Mouse (Mus musculus): ENCODE measurements around the gene Adgrl3. TPM values are rescaled to one million over a fixed set of nuclear protein-coding genes. Genes with fewer than 3 reads are reported as not detected.

The Adgrl3 gene
- total and polyA plus RNA-seq, 3 experiments, result not detected

DNA sequence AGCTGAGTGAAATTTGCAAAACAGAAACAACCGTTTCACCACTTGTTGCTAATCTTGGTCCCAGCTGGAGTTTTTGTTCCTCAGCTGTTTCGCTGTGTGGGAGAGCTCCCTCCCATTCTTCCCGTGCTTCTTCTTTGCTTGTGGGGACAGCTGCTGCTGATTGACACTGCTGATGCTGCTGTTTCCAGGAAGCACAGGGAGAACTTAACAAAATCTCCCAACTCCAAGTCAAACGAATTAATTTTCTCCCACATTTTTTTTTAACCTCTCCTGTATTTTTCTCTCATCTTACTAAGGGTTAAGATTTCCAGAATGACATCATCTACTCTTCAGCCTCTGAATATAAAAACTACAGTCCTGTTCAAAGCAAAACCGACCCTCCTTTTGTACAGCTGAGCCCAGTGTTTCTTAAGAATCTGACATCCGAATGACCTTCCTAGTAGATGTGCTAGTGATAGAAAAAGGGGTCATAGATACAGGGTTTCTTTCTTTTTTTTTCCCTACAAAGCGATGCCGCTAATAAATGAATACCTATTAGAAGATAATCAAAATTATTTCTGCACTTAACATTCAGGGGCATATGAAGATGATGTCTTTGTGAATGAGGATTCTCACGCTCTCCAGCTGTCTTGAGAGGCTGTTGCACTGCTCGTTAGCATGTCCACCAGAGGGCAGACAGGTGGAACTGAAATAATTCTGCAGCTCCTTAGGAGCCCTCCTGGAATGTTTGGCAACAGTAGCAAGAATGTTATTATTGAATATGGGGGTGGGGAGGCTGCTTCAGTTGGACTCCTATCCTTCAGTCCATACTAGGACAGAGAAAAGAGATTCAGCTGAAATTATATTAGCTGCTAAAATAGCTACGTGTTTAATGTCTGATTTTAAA is 499.8 kb downstream of the Adgrl3 start:
- no peak for TF ChIP-seq USF2 (IDR thresholded peaks at IDR 0.05; ENCODE audit: borderline replicate concordance in 1 of 2, insufficient read depth in 1 of 2, low read depth in 1 of 2, low read length in 2 of 2)
- TF ChIP-seq ZC3H11A (IDR thresholded peaks at IDR 0.05; ENCODE audit: low read depth, low read length), result no peak
- TF ChIP-seq HCFC1 (IDR thresholded peaks at IDR 0.05; ENCODE audit: low read depth, low read length), result no peak
- no peak for TF ChIP-seq TAL1 (IDR thresholded peaks at IDR 0.05; ENCODE audit: low read length)
- TF ChIP-seq MAX (IDR thresholded peaks at IDR 0.05; ENCODE audit: low read length), result no peak
- no peak for TF ChIP-seq UBTF (IDR thresholded peaks at IDR 0.05; ENCODE audit: borderline replicate concordance, insufficient read depth, low read depth, low read length)
- TF ChIP-seq POLR2AphosphoS2 (IDR thresholded peaks at IDR 0.05; ENCODE audit: low read length), result no peak
- no peak for TF ChIP-seq USF1 (IDR thresholded peaks at IDR 0.05; ENCODE audit: low read depth, low read length)
- TF ChIP-seq ZKSCAN1 (IDR thresholded peaks at IDR 0.05; ENCODE audit: low read depth, low read length), result no peak
- TF ChIP-seq TCF12 (IDR thresholded peaks at IDR 0.05; ENCODE audit: low read depth, low read length), result no peak
- no peak for TF ChIP-seq KAT2A (conservative IDR thresholded peaks at IDR 0.05; ENCODE audit: low read depth, low read length)
- TF ChIP-seq MEF2A (IDR thresholded peaks at IDR 0.05; ENCODE audit: extremely low read depth, insufficient replicate concordance, low read depth, low read length, poor library complexity, severe bottlenecking), result no peak
- no peak for TF ChIP-seq NELFE (IDR thresholded peaks at IDR 0.05; ENCODE audit: low read depth, low read length)

DNA sequence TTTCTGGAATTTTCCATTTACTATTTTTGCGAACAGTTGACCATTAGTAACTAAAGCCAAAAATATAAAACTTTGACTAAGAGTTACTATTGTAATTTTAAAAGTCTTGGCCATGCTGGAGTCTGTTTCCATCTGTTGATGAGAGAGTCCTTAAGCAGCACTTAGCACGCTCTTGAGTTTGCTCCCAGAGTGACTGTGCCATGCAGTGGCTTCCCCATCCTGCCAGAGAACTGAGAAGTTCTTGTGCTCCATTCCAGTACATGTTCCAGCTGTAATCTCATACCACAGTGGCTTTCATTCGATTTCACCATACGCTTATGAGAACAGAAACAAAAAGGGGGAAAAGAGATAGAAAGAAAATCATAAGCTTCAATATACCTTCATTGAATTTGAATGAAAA is 502.8 kb downstream of the Adgrl3 start:
- H3K27ac ChIP-seq (ENCODE audit: control insufficient read depth, low read depth, low read length), result no peak overlapping the region
- no peaks in the 10 kb centered on the region for H3K27me3 ChIP-seq (ENCODE audit: control insufficient read depth in 1 of 2, insufficient read depth in 2 of 2, low read length in 2 of 2)
- no peak overlapping the region for H3K9ac ChIP-seq (ENCODE audit: control insufficient read depth, low read depth, low read length, poor library complexity, severe bottlenecking)
- H3K79me2 ChIP-seq (ENCODE audit: control insufficient read depth, insufficient read depth, low read length, poor library complexity), result no peaks in the 10 kb centered on the region
- DNase-seq (ENCODE audit: low read depth, low spot score), result no peak
- no peaks in the 10 kb centered on the region for H3K4me1 ChIP-seq (ENCODE audit: control insufficient read depth in 1 of 2, insufficient read depth in 2 of 2, low read length in 2 of 2)
- no peak overlapping the region for H3K4me3 ChIP-seq (ENCODE audit: control insufficient read depth in 1 of 2, insufficient read depth in 1 of 2, low read depth in 2 of 2, low read length in 2 of 2)
- no peaks in the 10 kb centered on the region for H3K36me3 ChIP-seq (ENCODE audit: control insufficient read depth in 1 of 2, insufficient read depth in 2 of 2, low read length in 2 of 2)
- no peak for TF ChIP-seq MAZ (IDR thresholded peaks at IDR 0.05; ENCODE audit: low read depth, low read length)
- TF ChIP-seq USF2 (IDR thresholded peaks at IDR 0.05; ENCODE audit: borderline replicate concordance in 1 of 2, insufficient read depth in 1 of 2, low read depth in 1 of 2, low read length in 2 of 2), result no peak
- no peak for TF ChIP-seq TAL1 (IDR thresholded peaks at IDR 0.05; ENCODE audit: low read length)
- TF ChIP-seq CHD2 (IDR thresholded peaks at IDR 0.05; ENCODE audit: low read length), result no peak
- TF ChIP-seq MEF2A (IDR thresholded peaks at IDR 0.05; ENCODE audit: extremely low read depth, insufficient replicate concordance, low read depth, low read length, poor library complexity, severe bottlenecking), result no peak
- TF ChIP-seq TCF12 (IDR thresholded peaks at IDR 0.05; ENCODE audit: low read depth, low read length), result no peak
- no peak for TF ChIP-seq ETS1 (IDR thresholded peaks at IDR 0.05; ENCODE audit: low read depth, low read length)
- no peak for TF ChIP-seq BHLHE40 (IDR thresholded peaks at IDR 0.05; ENCODE audit: borderline replicate concordance, low read depth, low read length)
- no peak for TF ChIP-seq EP300 (IDR thresholded peaks at IDR 0.05; ENCODE audit: low read depth in 1 of 2, low read length in 2 of 2)
- TF ChIP-seq ZKSCAN1 (IDR thresholded peaks at IDR 0.05; ENCODE audit: low read depth, low read length), result no peak
- TF ChIP-seq SIN3A (IDR thresholded peaks at IDR 0.05; ENCODE audit: low read length), result no peak
- no peak for TF ChIP-seq GATA1 (IDR thresholded peaks at IDR 0.05; ENCODE audit: low read depth, low read length)
- H3K9me3 ChIP-seq (replicated peaks; ENCODE audit: insufficient read depth, low read length), result no peaks in the 10 kb centered on the region

More for the DNA sequence above, 499.8 kb downstream of the Adgrl3 start:
- DNase-seq (ENCODE audit: low read depth, low spot score), result peak; percentile 2
- Histone ChIP-seq H3K27me3 (ENCODE audit: control insufficient read depth in 1 of 2, insufficient read depth in 2 of 2, low read length in 2 of 2) (no peaks in the 10 kb centered on the region), H3K27ac (ENCODE audit: control insufficient read depth, low read depth, low read length) (no peak overlapping the region), H3K9me3 (replicated peaks; ENCODE audit: insufficient read depth, low read length) (no peaks in the 10 kb centered on the region), H3K4me1 (ENCODE audit: control insufficient read depth in 1 of 2, insufficient read depth in 2 of 2, low read length in 2 of 2) (no peaks in the 10 kb centered on the region), H3K36me3 (ENCODE audit: control insufficient read depth in 1 of 2, insufficient read depth in 2 of 2, low read length in 2 of 2) (no peaks in the 10 kb centered on the region), H3K4me3 (ENCODE audit: control insufficient read depth in 1 of 2, insufficient read depth in 1 of 2, low read depth in 2 of 2, low read length in 2 of 2) (no peak overlapping the region), H3K9ac (ENCODE audit: control insufficient read depth, low read depth, low read length, poor library complexity, severe bottlenecking) (no peak overlapping the region), H3K79me2 (ENCODE audit: control insufficient read depth, insufficient read depth, low read length, poor library complexity) (no peaks in the 10 kb centered on the region)
